Mouse (Mus musculus) naive thymus-derived CD4-positive, alpha-beta T cell, adult 2 months (primary cell): Measurements from ENCODE around the gene Tra2b.
"Not testable (repeated sequence)": the region's sequence is repeated elsewhere in the genome, so short reads cannot be mapped to it uniquely, and the experiment has no call there.

Source experiments
- DNase-seq: peaks from one replicate; pipeline ENCODE4 v3.0.0-alpha.2; 2011; ENCODE audit warnings: low read depth

Gene Tra2b

GRCm38 (mm10) chr16:22242239-22242866, 23.5 kb downstream of the Tra2b start:
- no peak for DNase-seq

GRCm38 (mm10) chr16:22241376-22242238, 24.2 kb downstream of the Tra2b start:
- peak; percentile 19 for DNase-seq

GRCm38 (mm10) chr16:22240856-22241255, 24.9 kb downstream of the Tra2b start:
- peak; percentile 16 for DNase-seq

DNA sequence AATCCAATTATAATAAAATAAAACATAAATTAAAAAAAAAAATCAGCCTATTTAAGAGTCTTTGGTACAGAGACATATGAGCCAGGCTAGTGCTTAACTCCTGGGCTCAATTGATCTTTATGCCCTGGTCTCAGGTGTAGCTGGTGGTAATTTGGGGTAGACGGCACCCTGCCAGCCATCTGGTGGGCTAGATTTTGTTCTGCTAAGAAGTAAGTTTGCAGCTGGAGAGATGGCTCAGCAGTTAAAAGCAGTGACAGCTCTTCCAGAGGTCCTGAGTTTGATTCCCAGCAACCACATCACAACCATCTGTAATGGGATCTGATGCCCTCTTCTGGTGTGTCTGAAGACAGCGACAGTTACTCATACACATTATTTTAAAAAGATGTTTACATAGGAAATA, 25.8 kb downstream of the Tra2b start:
- peak; percentile 14 for DNase-seq

GRCm38 (mm10) chr16:22238928-22239620, 26.7 kb downstream of the Tra2b start:
- peak; percentile 18 for DNase-seq

DNA sequence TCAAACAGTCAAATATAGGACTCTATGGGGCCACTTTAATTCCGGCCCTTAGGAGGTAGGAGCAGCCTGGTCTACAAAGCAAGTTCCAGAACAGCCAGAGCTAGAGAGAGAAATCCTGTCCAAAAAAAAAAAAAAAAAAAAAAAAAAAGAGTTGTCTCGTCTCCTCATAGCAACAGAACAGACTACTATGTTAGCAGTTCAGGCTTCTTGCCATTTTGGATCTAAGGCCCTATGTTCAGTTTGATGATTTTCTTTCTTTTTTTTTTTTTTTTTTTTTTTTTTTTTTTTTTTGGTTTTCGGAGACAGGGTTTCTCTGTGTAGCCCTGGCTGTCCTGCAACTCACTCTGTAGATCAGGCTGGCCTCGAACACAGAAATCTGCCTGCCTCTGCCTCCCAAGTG, 27.4 kb downstream of the Tra2b start:
- DNase-seq: peak; percentile 10

DNA sequence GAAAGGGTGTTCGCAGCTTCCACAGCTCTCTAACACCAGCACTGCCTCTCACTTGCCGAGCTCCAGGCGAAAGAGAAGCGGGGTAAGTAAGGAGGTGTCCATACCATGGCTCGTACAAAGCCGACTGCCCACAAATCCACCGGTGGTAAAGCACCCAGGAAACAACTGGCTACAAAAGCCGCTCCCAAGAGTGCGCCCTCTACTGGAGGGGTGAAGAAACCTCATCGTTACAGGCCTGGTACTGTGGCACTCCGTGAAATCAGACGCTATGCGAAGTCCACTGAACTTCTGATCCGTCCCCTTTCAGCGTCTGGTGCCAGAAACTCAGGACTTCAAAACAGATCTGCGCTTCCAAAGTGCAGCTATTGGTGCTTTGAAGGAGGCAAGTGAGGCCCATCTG, 29.0 kb downstream of the Tra2b start:
- DNase-seq: peak; percentile 35

- no peak for DNase-seq
Measured at GRCm38 (mm10) chr16:22234535-22234934, 31.3 kb downstream of the Tra2b start.

- DNase-seq: not testable (repeated sequence)
Measured at GRCm38 (mm10) chr16:22230276-22230675, 35.5 kb downstream of the Tra2b start.

- DNase-seq: no peak
Measured at GRCm38 (mm10) chr16:22203501-22203900, 62.3 kb downstream of the Tra2b start.

- no peak for DNase-seq
Measured at GRCm38 (mm10) chr16:22201858-22202257, 63.9 kb downstream of the Tra2b start.

GRCm38 (mm10) chr16:22200476-22200875, 65.3 kb downstream of the Tra2b start:
- no peak for DNase-seq
